Mouse (Mus musculus) megakaryocyte, embryonic 14.5 days (primary cell): ENCODE results near the gene Cntnap1.

Source experiments
- FLI1 ChIP-seq: IDR thresholded peaks from 2 replicates; pipeline ENCODE4 v1.6.1; 2012; ENCODE audit warnings: low read length, inconsistent platforms, mixed read lengths
- GATA1 ChIP-seq: IDR thresholded peaks from 3 replicates; pipeline ENCODE4 v1.6.1; 2012; ENCODE audit warnings: mixed read lengths, low read length, inconsistent platforms, borderline replicate concordance

GRCm38 (mm10) chr11:101181961-101182360 lies 11.6 kb downstream of the Cntnap1 start:
- TF ChIP-seq FLI1 (no peak), GATA1 (no peak)
